Mouse (Mus musculus): ENCODE data around the gene Mlycd. TPM values are rescaled to one million over a fixed set of nuclear protein-coding genes. Genes with fewer than 3 reads are reported as not detected.
"Not testable (repeated sequence)": the region's sequence is repeated elsewhere in the genome, so short reads cannot be mapped to it uniquely, and the experiment has no call there.

Mlycd gene
- polyA plus RNA-seq, 1 experiment from 2014 or later = 11.5 TPM

DNA sequence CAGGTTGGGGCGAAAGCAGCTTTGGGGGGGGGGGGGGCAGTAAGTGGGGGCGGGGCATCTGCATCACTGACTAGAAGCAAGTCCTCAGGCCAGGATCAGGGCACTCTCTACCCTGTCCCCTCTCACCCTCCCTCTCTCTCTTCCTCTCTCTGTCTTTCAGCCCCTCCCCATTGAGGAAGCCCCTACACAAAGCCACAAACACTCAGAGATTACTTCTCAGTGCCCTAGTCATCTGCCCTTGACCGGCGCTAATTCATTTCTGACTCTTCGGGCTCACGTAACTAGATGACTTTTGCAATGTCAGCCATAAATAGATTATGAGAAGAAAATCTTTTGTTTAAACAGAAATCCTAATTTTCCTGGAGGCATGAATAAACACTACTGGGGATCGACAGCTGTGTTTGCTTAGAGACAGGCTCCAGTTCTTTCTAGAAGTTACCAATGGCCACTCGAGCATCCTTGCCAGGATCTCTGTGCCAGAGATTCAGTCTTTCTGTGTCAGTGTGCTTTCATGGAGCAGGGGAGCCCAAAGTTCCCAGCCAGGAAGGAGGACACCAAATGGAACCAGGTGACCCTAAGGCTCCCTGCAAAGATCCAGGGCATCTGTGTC is 33.9 kb upstream of the Mlycd start:
- H3K27ac ChIP-seq (ENCODE audit: low read depth, low read length) = no peak overlapping the region
- no peak overlapping the region for H3K4me3 ChIP-seq (ENCODE audit: low read depth, low read length)
- H3K9me3 ChIP-seq (ENCODE audit: control insufficient read depth, low read length) = no peaks in the 10 kb centered on the region
- no peak overlapping the region for H3K9ac ChIP-seq (ENCODE audit: low read length)
- no peaks in the 10 kb centered on the region for H3K4me1 ChIP-seq (ENCODE audit: control insufficient read depth, insufficient read depth, low read length)
- ATAC-seq (ENCODE audit: insufficient read depth, low FRiP score, low TSS enrichment) (no peak), DNase-seq (ENCODE audit: low spot score) (no peak)
- no peaks in the 10 kb centered on the region for H3K27me3 ChIP-seq (ENCODE audit: control insufficient read depth, insufficient read depth, low read length)
- no peak overlapping the region for H3K4me2 ChIP-seq (ENCODE audit: low read depth)
- no peaks in the 10 kb centered on the region for H3K36me3 ChIP-seq (ENCODE audit: control insufficient read depth, insufficient read depth, low read length)
- WGBS = 80% methylated on average over 8 of the region's 8 CpGs

DNA sequence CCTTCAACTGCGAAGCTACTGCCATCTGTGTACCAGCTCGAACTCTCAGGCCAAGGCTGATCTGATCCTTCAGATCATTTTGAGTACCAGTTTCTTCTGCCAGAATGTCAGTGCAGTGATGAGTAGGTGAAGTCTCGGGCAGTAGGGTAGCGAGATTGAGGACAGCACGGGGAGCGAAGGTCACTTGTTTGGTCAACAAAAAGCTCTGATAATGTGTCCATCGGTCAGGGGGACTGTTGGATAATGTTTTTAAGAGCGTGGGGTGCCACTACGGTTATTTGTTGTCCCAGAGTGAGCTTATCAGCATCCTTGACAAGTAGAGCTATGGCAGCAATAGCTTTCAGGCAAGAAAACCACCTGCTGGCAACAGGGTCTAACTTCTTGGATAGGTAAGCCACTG is 20.0 kb upstream of the Mlycd start:
- not testable (repeated sequence) for H3K4me3 ChIP-seq (ENCODE audit: low read depth, low read length); H3K36me3 ChIP-seq (ENCODE audit: control insufficient read depth, insufficient read depth, low read length); ATAC-seq (ENCODE audit: insufficient read depth, low FRiP score, low TSS enrichment); H3K4me1 ChIP-seq (ENCODE audit: control insufficient read depth, insufficient read depth, low read length); H3K9ac ChIP-seq (ENCODE audit: low read length); DNase-seq (ENCODE audit: low spot score); H3K4me2 ChIP-seq (ENCODE audit: low read depth); H3K9me3 ChIP-seq (ENCODE audit: control insufficient read depth, low read length); H3K27ac ChIP-seq (ENCODE audit: low read depth, low read length); H3K27me3 ChIP-seq (ENCODE audit: control insufficient read depth, insufficient read depth, low read length)
- 87% methylated on average over 9 of the region's 9 CpGs for WGBS

DNA sequence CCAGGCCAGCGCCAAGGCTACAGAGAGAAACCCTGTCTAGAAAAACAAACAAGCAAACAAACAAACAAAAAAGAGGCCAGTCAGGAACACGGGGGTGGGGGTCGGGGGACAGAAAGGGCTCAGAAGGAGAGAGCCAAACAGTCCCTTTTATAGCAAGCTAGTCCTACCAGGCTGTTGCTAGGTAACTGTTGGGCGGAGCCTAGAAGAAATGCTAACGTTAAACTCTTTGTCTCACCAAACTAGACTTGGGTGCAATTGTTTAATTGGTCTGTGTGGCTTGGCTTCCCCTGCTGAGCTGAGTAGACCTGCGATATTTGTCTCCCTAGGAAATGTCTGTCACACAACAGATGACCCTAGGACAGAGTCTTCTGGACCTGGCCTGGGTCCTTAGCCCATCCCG is 16.2 kb upstream of the Mlycd start:
- Histone ChIP-seq H3K27ac (ENCODE audit: low read depth, low read length) (no peak overlapping the region), H3K9me3 (ENCODE audit: control insufficient read depth, low read length) (no peaks in the 10 kb centered on the region), H3K4me1 (ENCODE audit: control insufficient read depth, insufficient read depth, low read length) (no peaks in the 10 kb centered on the region), H3K27me3 (ENCODE audit: control insufficient read depth, insufficient read depth, low read length) (no peaks in the 10 kb centered on the region), H3K4me3 (ENCODE audit: low read depth, low read length) (no peak overlapping the region), H3K4me2 (ENCODE audit: low read depth) (no peak overlapping the region), H3K36me3 (ENCODE audit: control insufficient read depth, insufficient read depth, low read length) (no peaks in the 10 kb centered on the region), H3K9ac (ENCODE audit: low read length) (no peak overlapping the region)
- ATAC-seq (ENCODE audit: insufficient read depth, low FRiP score, low TSS enrichment) (no peak), DNase-seq (ENCODE audit: low spot score) (no peak)
- 72% methylated on average over 7 of the region's 7 CpGs for WGBS

DNA sequence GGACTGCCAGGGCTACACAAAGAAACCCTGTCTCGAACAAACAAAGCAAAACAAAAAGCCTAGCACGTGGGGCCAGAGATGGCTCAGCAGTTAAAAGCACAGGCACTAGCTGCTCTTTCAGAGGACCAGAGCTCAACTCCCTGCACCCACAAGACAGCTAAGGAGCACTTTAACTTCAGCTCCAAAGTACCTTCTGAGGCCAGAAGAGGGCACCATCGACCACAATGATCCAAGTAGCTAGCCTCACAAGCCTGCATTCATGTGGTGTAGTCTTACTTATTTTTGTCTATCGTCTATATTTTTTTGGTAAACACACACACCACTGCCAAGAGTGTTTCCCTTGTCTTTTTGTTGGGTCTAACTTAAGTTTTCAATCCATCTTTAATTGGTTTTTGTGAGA is 14.1 kb upstream of the Mlycd start:
- 44% methylated on average over 4 of the region's 4 CpGs for WGBS
- no peak for ATAC-seq (ENCODE audit: insufficient read depth, low FRiP score, low TSS enrichment)
- DNase-seq (ENCODE audit: low spot score) = no peak

DNA sequence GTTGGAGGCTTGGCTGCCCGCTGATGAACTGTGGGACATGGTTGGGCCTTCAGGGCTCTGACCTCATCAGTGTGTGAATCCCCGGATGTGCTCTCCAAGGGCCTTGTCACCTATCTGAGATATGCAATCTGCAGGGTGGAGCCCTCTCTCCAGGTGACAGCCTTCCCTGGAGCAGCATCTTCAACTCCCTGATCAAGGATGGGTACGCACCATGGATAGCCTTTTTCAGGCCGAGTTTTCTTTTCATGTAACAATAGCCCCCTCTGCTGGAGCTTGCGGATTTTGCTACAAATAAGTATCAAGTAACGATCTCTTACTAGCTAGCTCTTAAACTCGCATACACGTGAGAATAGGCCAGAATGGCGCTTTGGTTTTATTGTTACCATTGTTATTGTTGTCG is 10.2 kb upstream of the Mlycd start:
- Histone ChIP-seq H3K4me3 (ENCODE audit: low read depth, low read length) (no peak overlapping the region), H3K27me3 (ENCODE audit: control insufficient read depth, insufficient read depth, low read length) (no peaks in the 10 kb centered on the region), H3K27ac (ENCODE audit: low read depth, low read length) (no peak overlapping the region), H3K9ac (ENCODE audit: low read length) (no peak overlapping the region), H3K4me1 (ENCODE audit: control insufficient read depth, insufficient read depth, low read length) (no peaks in the 10 kb centered on the region), H3K4me2 (ENCODE audit: low read depth) (no peak overlapping the region), H3K9me3 (ENCODE audit: control insufficient read depth, low read length) (no peaks in the 10 kb centered on the region), H3K36me3 (ENCODE audit: control insufficient read depth, insufficient read depth, low read length) (no peaks in the 10 kb centered on the region)
- 22% methylated on average over 10 of the region's 10 CpGs for WGBS
- DNase-seq (ENCODE audit: low spot score) = peak; percentile 68
- ATAC-seq (ENCODE audit: insufficient read depth, low FRiP score, low TSS enrichment) = no peak

More for the DNA sequence above, 14.1 kb upstream of the Mlycd start:
- Histone ChIP-seq H3K4me3 (ENCODE audit: low read depth, low read length) (no peak overlapping the region), H3K36me3 (ENCODE audit: control insufficient read depth, insufficient read depth, low read length) (no peaks in the 10 kb centered on the region), H3K4me1 (ENCODE audit: control insufficient read depth, insufficient read depth, low read length) (no peaks in the 10 kb centered on the region), H3K9me3 (ENCODE audit: control insufficient read depth, low read length) (no peaks in the 10 kb centered on the region), H3K9ac (ENCODE audit: low read length) (no peak overlapping the region), H3K27ac (ENCODE audit: low read depth, low read length) (no peak overlapping the region), H3K4me2 (ENCODE audit: low read depth) (no peak overlapping the region), H3K27me3 (ENCODE audit: control insufficient read depth, insufficient read depth, low read length) (no peaks in the 10 kb centered on the region)

DNA sequence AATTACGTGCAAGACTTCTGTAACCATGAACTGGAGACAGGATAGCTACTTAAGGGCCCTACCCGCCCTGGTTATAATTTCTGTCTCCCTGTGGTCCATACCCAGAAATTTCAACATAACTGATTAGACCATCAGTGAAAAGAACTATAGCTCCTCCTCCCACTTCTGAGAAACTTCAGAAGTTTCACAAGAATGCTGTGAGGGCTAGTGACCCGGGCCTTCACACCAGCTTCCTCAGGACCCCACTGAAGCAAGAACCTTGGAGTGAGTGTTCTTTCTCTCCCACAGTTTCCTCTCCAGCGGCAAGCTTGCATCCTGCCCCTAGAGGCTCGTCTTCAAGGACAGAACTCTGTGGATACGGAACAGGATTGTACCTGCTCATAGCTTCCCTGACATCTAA is 8.8 kb upstream of the Mlycd start:
- H3K4me2 ChIP-seq (ENCODE audit: low read depth) = no peak overlapping the region
- DNase-seq (ENCODE audit: low spot score) = no peak
- no peak overlapping the region for H3K9ac ChIP-seq (ENCODE audit: low read length)
- ATAC-seq (ENCODE audit: insufficient read depth, low FRiP score, low TSS enrichment) = no peak
- H3K9me3 ChIP-seq (ENCODE audit: control insufficient read depth, low read length) = no peaks in the 10 kb centered on the region
- no peak overlapping the region for H3K4me3 ChIP-seq (ENCODE audit: low read depth, low read length)
- WGBS = 86% methylated on average over 6 of the region's 6 CpGs
- no peak overlapping the region for H3K27ac ChIP-seq (ENCODE audit: low read depth, low read length)
- H3K36me3 ChIP-seq (ENCODE audit: control insufficient read depth, insufficient read depth, low read length) = no peaks in the 10 kb centered on the region
- no peaks in the 10 kb centered on the region for H3K4me1 ChIP-seq (ENCODE audit: control insufficient read depth, insufficient read depth, low read length)
- H3K27me3 ChIP-seq (ENCODE audit: control insufficient read depth, insufficient read depth, low read length) = no peaks in the 10 kb centered on the region

DNA sequence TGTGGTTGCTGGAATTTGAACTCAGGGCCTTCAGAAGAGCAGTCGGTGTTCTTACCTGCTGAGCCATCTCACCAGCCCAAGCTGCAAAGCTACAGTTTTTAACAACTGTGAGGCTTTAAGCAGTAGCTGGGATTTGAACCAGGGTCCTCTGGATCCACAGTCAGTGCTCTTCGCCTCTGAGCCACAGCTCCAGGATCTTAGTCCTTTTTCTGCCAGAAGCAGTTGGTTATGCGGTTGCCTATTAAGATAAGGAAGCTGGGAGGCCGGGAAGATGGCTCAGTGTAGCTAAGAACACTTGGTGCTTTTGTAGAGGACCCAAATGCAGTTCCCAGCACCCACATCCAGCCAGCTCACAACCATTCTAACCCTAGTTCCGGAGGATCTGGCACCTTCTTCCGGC is 7.7 kb upstream of the Mlycd start:
- no peak overlapping the region for H3K27ac ChIP-seq (ENCODE audit: low read depth, low read length)
- no peak overlapping the region for H3K9ac ChIP-seq (ENCODE audit: low read length)
- DNase-seq (ENCODE audit: low spot score) (no peak), ATAC-seq (ENCODE audit: insufficient read depth, low FRiP score, low TSS enrichment) (no peak)
- H3K36me3 ChIP-seq (ENCODE audit: control insufficient read depth, insufficient read depth, low read length) = no peaks in the 10 kb centered on the region
- no peaks in the 10 kb centered on the region for H3K4me1 ChIP-seq (ENCODE audit: control insufficient read depth, insufficient read depth, low read length)
- H3K27me3 ChIP-seq (ENCODE audit: control insufficient read depth, insufficient read depth, low read length) = no peaks in the 10 kb centered on the region
- H3K4me2 ChIP-seq (ENCODE audit: low read depth) = no peak overlapping the region
- 80% methylated on average over 6 of the region's 6 CpGs for WGBS
- H3K9me3 ChIP-seq (ENCODE audit: control insufficient read depth, low read length) = no peaks in the 10 kb centered on the region
- no peak overlapping the region for H3K4me3 ChIP-seq (ENCODE audit: low read depth, low read length)

DNA sequence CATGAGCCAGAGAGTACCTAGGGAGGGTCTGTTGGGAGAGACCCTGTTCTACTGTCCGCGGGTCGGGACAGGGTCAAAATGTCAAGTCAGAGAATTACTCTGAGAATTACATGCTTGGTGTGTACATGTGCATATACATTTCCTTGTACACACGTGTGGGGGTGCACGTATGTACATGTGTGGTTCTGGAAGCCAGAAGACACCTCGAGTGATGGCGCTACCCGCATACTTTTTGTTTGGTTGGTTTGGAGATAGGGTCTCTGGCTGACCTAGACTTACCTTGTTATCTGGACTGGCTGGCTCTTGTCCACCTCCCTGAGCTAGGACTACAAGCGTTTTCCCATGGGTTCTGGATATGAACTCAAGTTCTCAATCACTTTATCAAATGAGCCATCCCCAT is 581 bp upstream of the Mlycd start:
- WGBS = 84% methylated on average over 9 of the region's 9 CpGs
- H3K9ac ChIP-seq (ENCODE audit: low read length) = peak overlapping the region; percentile 56
- H3K27ac ChIP-seq (ENCODE audit: low read depth, low read length) = no peak overlapping the region
- ATAC-seq (ENCODE audit: insufficient read depth, low FRiP score, low TSS enrichment) = 0 out of 2 replicates have a peak, but pooled peaks have one; percentile 2
- peak overlapping the region; percentile 82 for H3K4me3 ChIP-seq (ENCODE audit: low read depth, low read length)
- no peaks in the 10 kb centered on the region for H3K27me3 ChIP-seq (ENCODE audit: control insufficient read depth, insufficient read depth, low read length)
- peaks cover 4% of the 10 kb centered on the region for H3K4me1 ChIP-seq (ENCODE audit: control insufficient read depth, insufficient read depth, low read length)
- peak overlapping the region; percentile 99 for H3K4me2 ChIP-seq (ENCODE audit: low read depth)
- DNase-seq (ENCODE audit: low spot score) = no peak
- no peaks in the 10 kb centered on the region for H3K36me3 ChIP-seq (ENCODE audit: control insufficient read depth, insufficient read depth, low read length)
- no peaks in the 10 kb centered on the region for H3K9me3 ChIP-seq (ENCODE audit: control insufficient read depth, low read length)

DNA sequence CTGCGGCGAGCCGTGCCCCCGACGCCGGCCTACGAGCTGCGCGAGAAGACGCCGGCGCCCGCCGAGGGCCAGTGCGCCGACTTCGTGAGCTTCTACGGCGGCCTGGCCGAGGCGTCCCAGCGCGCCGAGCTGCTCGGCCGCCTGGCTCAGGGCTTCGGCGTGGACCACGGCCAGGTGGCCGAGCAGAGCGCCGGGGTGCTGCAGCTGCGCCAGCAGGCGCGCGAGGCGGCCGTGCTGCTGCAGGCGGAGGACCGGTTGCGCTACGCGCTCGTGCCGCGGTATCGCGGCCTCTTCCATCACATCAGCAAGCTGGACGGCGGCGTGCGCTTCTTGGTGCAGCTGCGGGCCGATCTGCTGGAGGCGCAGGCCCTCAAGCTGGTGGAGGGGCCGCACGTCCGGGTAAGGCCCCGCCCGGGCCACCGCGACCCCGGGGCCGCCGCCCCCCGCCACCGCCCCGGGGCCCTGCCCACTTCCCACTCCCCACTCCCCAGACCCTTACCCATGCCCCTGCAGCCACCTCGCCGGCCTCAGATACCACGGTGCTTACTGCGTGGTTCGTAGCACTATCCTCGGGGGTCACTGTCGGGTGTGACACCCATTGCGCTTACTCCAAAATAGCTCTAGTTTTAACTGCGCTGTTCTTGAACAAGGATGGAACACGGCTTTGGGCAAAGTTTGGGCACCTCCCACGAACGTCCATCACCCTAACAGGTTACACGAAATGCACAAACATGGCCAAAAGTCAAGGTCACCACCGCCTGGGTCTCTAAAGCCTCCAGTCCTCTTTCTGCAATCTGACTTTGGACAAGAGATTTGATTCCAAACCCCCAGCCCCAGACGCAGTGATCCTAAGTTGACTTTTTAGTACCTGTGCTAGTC is 633 bp downstream of the Mlycd start:
- Histone ChIP-seq H3K36me3 (ENCODE audit: control insufficient read depth, insufficient read depth, low read length) (no peaks in the 10 kb centered on the region), H3K27ac (ENCODE audit: low read depth, low read length) (peak overlapping the region; percentile 87), H3K27me3 (ENCODE audit: control insufficient read depth, insufficient read depth, low read length) (no peaks in the 10 kb centered on the region), H3K4me2 (ENCODE audit: low read depth) (peak overlapping the region; percentile 99), H3K9ac (ENCODE audit: low read length) (peak overlapping the region; percentile 89), H3K4me1 (ENCODE audit: control insufficient read depth, insufficient read depth, low read length) (peaks cover 4% of the 10 kb centered on the region), H3K9me3 (ENCODE audit: control insufficient read depth, low read length) (no peaks in the 10 kb centered on the region), H3K4me3 (ENCODE audit: low read depth, low read length) (peak overlapping the region; percentile 82)
- 7% methylated on average over 66 of the region's 83 CpGs for WGBS
- DNase-seq (ENCODE audit: low spot score) (no peak), ATAC-seq (ENCODE audit: insufficient read depth, low FRiP score, low TSS enrichment) (peak; percentile 53)
